Mouse (Mus musculus) heart, adult 2 months (tissue): ENCODE results near the gene Epha2. TPM values are rescaled to one million over a fixed set of nuclear protein-coding genes. Genes with fewer than 3 reads are reported as not detected.

ENCODE experiments used
- DNase-seq, 2 experiments: peaks; one replicate each; pipeline ENCODE4 v3.0.0; 2021
- H3K27ac ChIP-seq: fragments of 200-600 bp; 2 replicates; pipeline ENCODE4 v1.8.1; 2022
- H3K27me3 ChIP-seq: fragments of 200-500 bp; 2 replicates; pipeline ENCODE4 v1.6.1; 2012; ENCODE audit warnings: mild to moderate bottlenecking, low read length, inconsistent platforms, mixed read lengths; ENCODE audit not compliant: control insufficient read depth, insufficient read depth
- H3K36me3 ChIP-seq: fragments of 200-500 bp; 2 replicates; pipeline ENCODE4 v1.6.1; 2012; ENCODE audit warnings: low read length, inconsistent platforms; ENCODE audit not compliant: control insufficient read depth, insufficient read depth
- H3K4me1 ChIP-seq: fragments of 200-500 bp; 2 replicates; pipeline ENCODE4 v1.6.1; 2011; ENCODE audit warnings: low read length; ENCODE audit not compliant: control insufficient read depth, insufficient read depth
- H3K4me3 ChIP-seq: fragments of 200-600 bp; 2 replicates; pipeline ENCODE4 v1.8.1; 2022
- H3K79me2 ChIP-seq: fragments of 200-500 bp; replicated peaks from 2 replicates; pipeline ENCODE4 v1.6.1; 2012; ENCODE audit warnings: mild to moderate bottlenecking, inconsistent platforms, low read length, moderate library complexity, mixed read lengths; ENCODE audit not compliant: control insufficient read depth, insufficient read depth
- H3K9ac ChIP-seq: fragments of 200-500 bp; 2 replicates; pipeline ENCODE4 v1.6.1; 2012; ENCODE audit warnings: low read depth, mild to moderate bottlenecking, control low read depth, inconsistent platforms, low read length, mixed read lengths
- CTCF ChIP-seq: fragments of 200-600 bp; IDR thresholded peaks from 2 replicates; pipeline ENCODE4 v1.8.1; 2022; ENCODE audit warnings: antibody characterized with exemption, mild to moderate bottlenecking, moderate library complexity
- EP300 ChIP-seq: fragments of 200-500 bp; IDR thresholded peaks from 2 replicates; pipeline ENCODE4 v1.6.1; 2011; ENCODE audit warnings: low read depth, low read length, control low read depth; ENCODE audit not compliant: insufficient read depth
- POLR2A ChIP-seq: fragments of 200-500 bp; IDR thresholded peaks from 2 replicates; pipeline ENCODE4 v1.6.1; 2011; ENCODE audit warnings: mild to moderate bottlenecking, low read depth, low read length, control low read depth; ENCODE audit not compliant: insufficient read depth
- WGBS: fragments of 180-500 bp; shearing (Covaris S2); methylation state at CpG from one replicate; pipeline ENCODE4 v1.1.7; 2018; 5-methylcytosine and 5-hydroxymethylcytosine counted together
- intact Hi-C: fragments of 180-260 bp; cut with DNase I; formaldehyde crosslinking; loops from one replicate; pipeline ENCODE4 v1.15.1; 2025
- polyA plus RNA-seq: library from polyadenylated mRNA; depleted of rRNA; stranded (reverse); fragments of >200 nt; gene quantifications from 2 replicates; pipeline ENCODE4 v1.2.3, GENCODE M21; 2012
- total RNA-seq, 2 experiments: library from RNA; stranded (reverse); gene quantifications; 2 replicates each; pipeline ENCODE4 v1.2.3; 2021

The Epha2 gene
- total and polyA plus RNA-seq, 3 experiments = 5.5 to 7.7 (median 7.0) TPM

DNA sequence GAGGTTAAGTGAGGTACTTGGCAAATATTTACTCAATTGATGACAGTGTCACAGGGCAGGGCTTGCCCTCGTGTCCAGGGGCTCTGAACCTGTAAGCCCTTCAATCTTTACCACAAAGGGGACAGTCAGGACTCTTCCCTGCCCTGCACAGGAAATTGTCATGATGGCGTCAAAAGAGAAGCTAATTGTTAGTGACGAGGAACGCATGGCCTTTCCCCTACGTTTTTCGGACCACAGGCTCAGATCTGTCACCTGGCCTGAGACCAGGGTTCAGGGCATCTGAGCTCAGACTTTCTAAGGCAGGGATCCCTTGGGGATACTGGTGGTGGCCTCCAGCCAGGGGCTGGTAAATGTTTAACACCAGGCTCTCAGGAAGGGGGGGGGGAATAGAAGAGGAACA lies 19.9 kb upstream of the Epha2 start:
- H3K4me1 ChIP-seq = peaks cover 26% of the 10 kb centered on the region
- WGBS = 50% methylated on average over 6 of the region's 6 CpGs

GRCm38 (mm10) chr4:141281578-141281977 lies 19.5 kb upstream of the Epha2 start:
- no peaks in the 10 kb centered on the region for H3K79me2 ChIP-seq
- H3K27me3 ChIP-seq = no peaks in the 10 kb centered on the region
- H3K27ac ChIP-seq = no peak overlapping the region
- no peak overlapping the region for H3K4me3 ChIP-seq
- WGBS = 36% methylated on average over 1 of the region's 1 CpGs
- DNase-seq = no peak
- no peak overlapping the region for H3K9ac ChIP-seq
- peaks cover 26% of the 10 kb centered on the region for H3K4me1 ChIP-seq
- no peak for TF ChIP-seq EP300
- no peak for TF ChIP-seq POLR2A
- no peak for TF ChIP-seq CTCF
- H3K36me3 ChIP-seq = no peaks in the 10 kb centered on the region
- intact Hi-C loops = no loop called here

More for the DNA sequence above, 19.9 kb upstream of the Epha2 start:
- H3K4me3 ChIP-seq = no peak overlapping the region
- TF ChIP-seq POLR2A (no peak), EP300 (no peak), CTCF (no peak)
- no peak overlapping the region for H3K9ac ChIP-seq
- no peaks in the 10 kb centered on the region for H3K79me2 ChIP-seq
- no peak overlapping the region for H3K27ac ChIP-seq
- no peaks in the 10 kb centered on the region for H3K27me3 ChIP-seq
- DNase-seq = no peak
- intact Hi-C loops = no loop called here
- H3K36me3 ChIP-seq = no peaks in the 10 kb centered on the region

GRCm38 (mm10) chr4:141282087-141282486 lies 19.0 kb upstream of the Epha2 start:
- WGBS = 58% methylated on average over 3 of the region's 3 CpGs

DNA sequence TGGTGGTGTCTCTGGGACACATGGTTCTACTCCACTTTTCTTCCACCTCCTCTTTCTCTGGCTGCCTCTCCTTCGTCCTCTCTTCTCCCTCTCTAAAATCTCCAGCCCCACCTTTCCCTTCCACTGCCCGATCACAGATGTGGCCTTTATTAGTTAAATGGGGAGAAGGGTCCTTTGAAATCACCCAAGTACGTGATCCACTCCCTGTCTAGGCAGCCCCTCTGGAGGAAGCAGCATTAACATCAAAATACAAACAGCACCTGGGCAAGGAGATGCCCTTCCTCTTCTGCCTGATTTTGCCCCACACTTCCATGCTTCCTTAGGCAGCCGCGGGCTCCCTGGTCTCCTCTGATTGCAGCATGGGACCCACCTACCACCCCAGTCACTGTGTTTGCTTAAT lies 18.4 kb upstream of the Epha2 start:
- Histone ChIP-seq H3K4me3 (no peak overlapping the region), H3K9ac (no peak overlapping the region), H3K4me1 (peaks cover 22% of the 10 kb centered on the region), H3K79me2 (no peaks in the 10 kb centered on the region), H3K36me3 (no peaks in the 10 kb centered on the region), H3K27ac (no peak overlapping the region), H3K27me3 (no peaks in the 10 kb centered on the region)
- DNase-seq = no peak
- TF ChIP-seq POLR2A = no peak
- TF ChIP-seq EP300 = no peak
- TF ChIP-seq CTCF = no peak
- 84% methylated on average over 5 of the region's 5 CpGs for WGBS
- intact Hi-C loops = no loop called here

More at GRCm38 (mm10) chr4:141282087-141282486, 19.0 kb upstream of the Epha2 start:
- no peaks in the 10 kb centered on the region for H3K36me3 ChIP-seq
- H3K4me1 ChIP-seq = peaks cover 27% of the 10 kb centered on the region
- TF ChIP-seq CTCF (no peak), EP300 (no peak), POLR2A (no peak)
- no peak overlapping the region for H3K9ac ChIP-seq
- H3K4me3 ChIP-seq = no peak overlapping the region
- H3K79me2 ChIP-seq = no peaks in the 10 kb centered on the region
- no peaks in the 10 kb centered on the region for H3K27me3 ChIP-seq
- intact Hi-C loops = no loop called here
- no peak overlapping the region for H3K27ac ChIP-seq
- DNase-seq = no peak

- Histone ChIP-seq H3K79me2 (no peaks in the 10 kb centered on the region), H3K27ac (no peak overlapping the region), H3K4me3 (no peak overlapping the region), H3K36me3 (no peaks in the 10 kb centered on the region), H3K9ac (no peak overlapping the region), H3K4me1 (peaks cover 17% of the 10 kb centered on the region), H3K27me3 (no peaks in the 10 kb centered on the region)
- TF ChIP-seq EP300 = no peak
- WGBS = 76% methylated on average over 12 of the region's 12 CpGs
- DNase-seq = no peak
- intact Hi-C loops = no loop called here
Observed at GRCm38 (mm10) chr4:141283176-141283878, 17.7 kb upstream of the Epha2 start.

DNA sequence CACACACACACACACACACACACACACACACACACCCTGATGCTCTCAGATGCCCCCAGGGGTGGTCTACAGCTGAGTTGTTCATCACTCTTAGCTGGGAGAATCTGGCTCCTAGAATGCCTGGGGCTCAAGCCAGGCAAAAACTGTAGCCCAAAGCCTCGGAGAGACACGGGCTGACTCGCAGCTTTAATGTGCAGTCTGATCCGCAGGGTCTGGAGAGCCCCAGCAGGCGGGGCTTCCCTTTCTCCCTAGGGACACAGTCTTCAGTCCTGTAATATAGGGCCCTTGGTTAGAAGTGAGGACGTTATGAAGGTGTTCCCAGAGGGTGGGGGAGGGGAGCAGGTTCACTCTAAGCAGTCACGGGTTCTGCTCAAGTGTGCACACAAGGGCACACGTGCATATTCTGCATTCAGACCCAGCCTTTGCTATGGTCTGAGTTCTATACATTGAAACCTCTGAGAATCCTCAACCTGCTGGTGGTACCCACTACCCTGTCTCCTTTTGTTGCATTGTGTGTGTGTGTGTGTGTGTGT lies 17.1 kb upstream of the Epha2 start:
- intact Hi-C loops = loop anchor here (2.0 kb wide), 1 partner anchor 17 kb away; the partner anchor contains the start of gene Epha2
- Histone ChIP-seq H3K36me3 (no peaks in the 10 kb centered on the region), H3K27me3 (no peaks in the 10 kb centered on the region), H3K4me1 (peaks cover 15% of the 10 kb centered on the region), H3K79me2 (no peaks in the 10 kb centered on the region), H3K9ac (no peak overlapping the region), H3K4me3 (no peak overlapping the region), H3K27ac (no peak overlapping the region)
- no peak for DNase-seq
- WGBS = 39% methylated on average over 8 of the region's 8 CpGs
- no peak for TF ChIP-seq EP300
- TF ChIP-seq POLR2A = no peak
- TF ChIP-seq CTCF = no peak
